Mouse (Mus musculus) lung, adult 10 weeks (tissue): Measurements from ENCODE around the gene Yae1d1. TPM values are rescaled to one million over a fixed set of nuclear protein-coding genes. Genes with fewer than 3 reads are reported as not detected.

Experiments used
- polyA plus RNA-seq: library from polyadenylated mRNA; stranded (reverse); fragments of 350-450 nt; fragmentation: Illumina TruSeq; extraction: RNeasy Lipid Tissue Mini Kit (QIAGEN cat#74804); gene quantifications from one replicate; pipeline ENCODE4 v1.2.3, GENCODE M21; 2014; ENCODE audit warnings: low read depth, low replicate concordance; ENCODE audit not compliant: insufficient read depth

Yae1d1 gene
- polyA plus RNA-seq = 25.5 TPM

DNA sequence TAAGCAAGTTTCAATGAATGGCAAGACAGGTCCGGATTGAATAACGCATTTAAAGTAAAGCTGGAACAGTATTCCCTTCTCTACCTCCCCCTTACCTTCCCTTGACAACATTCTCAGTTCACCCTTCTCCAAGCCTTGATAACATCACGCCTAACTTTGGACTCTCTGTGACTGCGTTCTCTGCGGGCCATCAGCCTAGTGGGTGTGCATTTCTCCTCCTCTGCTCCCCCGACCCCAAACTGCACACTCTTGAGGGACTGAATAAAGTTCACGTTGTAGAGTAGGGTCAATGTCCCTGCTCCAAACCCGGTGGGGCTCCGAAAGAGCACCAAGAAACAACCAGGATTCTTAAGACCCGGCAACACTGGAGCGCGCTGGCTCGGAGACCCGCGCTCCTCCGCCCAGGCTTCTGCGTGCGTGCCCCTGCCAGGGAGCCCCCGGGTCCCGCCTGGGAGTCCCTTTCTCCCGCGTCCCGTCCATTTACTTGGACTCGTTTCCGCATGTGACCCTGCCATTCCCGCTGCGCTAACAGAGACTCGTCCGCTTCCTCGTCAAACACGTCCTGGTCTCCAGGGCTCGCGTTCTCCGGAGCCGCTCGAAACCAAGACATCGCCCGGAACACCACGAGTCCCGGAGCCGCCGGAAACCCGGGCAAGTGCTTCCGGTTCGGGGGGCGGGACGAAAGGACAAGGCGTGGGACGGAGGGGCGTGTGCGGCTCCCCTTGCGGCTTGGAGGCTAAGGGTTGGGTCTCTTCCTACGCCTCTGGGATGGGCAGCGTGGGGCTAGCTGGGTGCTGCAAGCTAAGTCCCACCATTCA, at the start of gene Yae1d1:
TSS of gene Yae1d1 (minus strand) at position 653 of the 818 bp plus-strand sequence.

GRCm38 (mm10) chr13:17944078-17944917, 48.9 kb downstream of the Yae1d1 start, which contains the start of gene Rala:
Gene Rala, minus strand, starts transcription at chr13:17944239.

Other genes with a start within 250 kb of the Yae1d1 start
- 10.4 TPM for gene Cdk13, start 188.3 kb downstream of the Yae1d1 start, polyA plus RNA-seq
- 40.0 TPM for gene Rala, start 49.1 kb downstream of the Yae1d1 start, polyA plus RNA-seq